Mouse (Mus musculus) kidney, postnatal 0 days (tissue): ENCODE results near the gene Eml2. TPM values are rescaled to one million over a fixed set of nuclear protein-coding genes. Genes with fewer than 3 reads are reported as not detected.

ENCODE experiments used
- ATAC-seq: fragments of 200-750 bp; cut with Nextera tagmentation; replicated peaks from 2 replicates; pipeline ENCODE4 v1.8.0; 2017; ENCODE audit warnings: low read depth, moderate number of reproducible peaks, moderate TSS enrichment, moderate library complexity; ENCODE audit not compliant: low FRiP score
- DNase-seq: peaks from one replicate; pipeline ENCODE4 v3.0.0-alpha.2; 2016; ENCODE audit warnings: low spot score
- H3K27ac ChIP-seq: fragments of 300-500 bp; sonication (generic); 2 replicates; pipeline ENCODE4 v1.5.1; 2014; ENCODE audit warnings: mild to moderate bottlenecking
- H3K27me3 ChIP-seq: fragments of 300-500 bp; sonication (generic); 2 replicates; pipeline ENCODE4 v1.6.1; 2014; ENCODE audit warnings: low read length, mixed read lengths; ENCODE audit not compliant: insufficient read depth
- H3K36me3 ChIP-seq: fragments of 300-500 bp; sonication (generic); 2 replicates; pipeline ENCODE4 v1.6.1; 2014; ENCODE audit warnings: low read length, mixed read lengths; ENCODE audit not compliant: insufficient read depth
- H3K4me1 ChIP-seq: fragments of 300-500 bp; sonication (generic); replicated peaks from 2 replicates; pipeline ENCODE4 v1.6.1; 2014; ENCODE audit warnings: antibody characterized with exemption, low read length, mixed read lengths; ENCODE audit not compliant: insufficient read depth
- H3K4me2 ChIP-seq: fragments of 300-500 bp; sonication (generic); 2 replicates; pipeline ENCODE4 v1.6.1; 2014; ENCODE audit warnings: mild to moderate bottlenecking, low read length, moderate library complexity, mixed read lengths
- H3K4me3 ChIP-seq: fragments of 300-500 bp; sonication (generic); replicated peaks from 2 replicates; pipeline ENCODE4 v1.5.1; 2014; ENCODE audit warnings: low read depth, low read length
- H3K9ac ChIP-seq: fragments of 300-500 bp; sonication (generic); 2 replicates; pipeline ENCODE4 v1.6.1; 2014; ENCODE audit warnings: low read depth, low read length
- H3K9me3 ChIP-seq: fragments of 300-500 bp; sonication (generic); replicated peaks from 2 replicates; pipeline ENCODE4 v1.6.1; 2016; ENCODE audit warnings: low read length, inconsistent platforms, mixed read lengths
- CTCF ChIP-seq: IDR thresholded peaks from 2 replicates; pipeline ENCODE4 v1.5.1; 2016; ENCODE audit warnings: antibody characterized with exemption, low read depth, mild to moderate bottlenecking, moderate library complexity
- WGBS: fragments of 180-500 bp; shearing (Covaris S2); extraction: QIAGEN DNeasy Blood & Tissue Kit; methylation state at CpG from one replicate; pipeline ENCODE4 v1.1.7; 2014; 5-methylcytosine and 5-hydroxymethylcytosine counted together
- polyA plus RNA-seq: library from polyadenylated mRNA; unstranded; fragments of >200 nt; fragmentation: Nextera tagmentation; extraction: Ambion mirVana; gene quantifications from 2 replicates; pipeline ENCODE4 v1.2.1, GENCODE M21; 2015

Eml2 gene
- polyA plus RNA-seq, 1 experiment from 2014 or later = 10.6 TPM

GRCm38 (mm10) chr7:19136673-19137334 lies 39.4 kb upstream of the Eml2 start:
- no peak for ATAC-seq
- no peak overlapping the region for H3K4me2 ChIP-seq
- no peak overlapping the region for H3K9ac ChIP-seq
- DNase-seq = no peak
- 90% methylated on average over 38 of the region's 38 CpGs for WGBS
- H3K4me3 ChIP-seq = no peak overlapping the region
- H3K36me3 ChIP-seq = peaks cover 47% of the 10 kb centered on the region
- H3K9me3 ChIP-seq = no peaks in the 10 kb centered on the region
- H3K27me3 ChIP-seq = no peaks in the 10 kb centered on the region
- no peak for TF ChIP-seq CTCF
- no peaks in the 10 kb centered on the region for H3K4me1 ChIP-seq
- H3K27ac ChIP-seq = no peak overlapping the region

- TF ChIP-seq CTCF = peak; percentile 67
- no peaks in the 10 kb centered on the region for H3K4me1 ChIP-seq
- peaks cover 47% of the 10 kb centered on the region for H3K36me3 ChIP-seq
- no peak overlapping the region for H3K9ac ChIP-seq
- H3K27me3 ChIP-seq = no peaks in the 10 kb centered on the region
- ATAC-seq (no peak), DNase-seq (peak; percentile 60)
- H3K4me3 ChIP-seq = no peak overlapping the region
- no peak overlapping the region for H3K4me2 ChIP-seq
- H3K27ac ChIP-seq = no peak overlapping the region
- no peaks in the 10 kb centered on the region for H3K9me3 ChIP-seq
- WGBS = 39% methylated on average over 5 of the region's 5 CpGs
These were observed 38.8 kb upstream of the Eml2 start for GRCm38 (mm10) chr7:19137380-19137779.

- Histone ChIP-seq H3K27ac (no peak overlapping the region), H3K4me2 (no peak overlapping the region), H3K4me3 (no peak overlapping the region), H3K4me1 (peaks cover 13% of the 10 kb centered on the region), H3K36me3 (peaks cover 10% of the 10 kb centered on the region; the same call in 1 of the 2 replicates), H3K27me3 (no peaks in the 10 kb centered on the region), H3K9ac (no peak overlapping the region), H3K9me3 (no peaks in the 10 kb centered on the region)
- WGBS = 93% methylated on average over 10 of the region's 10 CpGs
- TF ChIP-seq CTCF = no peak
- ATAC-seq (no peak), DNase-seq (no peak)
These were observed 29.4 kb upstream of the Eml2 start for GRCm38 (mm10) chr7:19146793-19147192.

GRCm38 (mm10) chr7:19147497-19148045 lies 28.6 kb upstream of the Eml2 start:
- WGBS = 39% methylated on average over 6 of the region's 6 CpGs
- no peak overlapping the region for H3K9ac ChIP-seq
- ATAC-seq (no peak), DNase-seq (peak; percentile 43)
- H3K4me3 ChIP-seq = no peak overlapping the region
- H3K4me2 ChIP-seq = no peak overlapping the region
- H3K27ac ChIP-seq = no peak overlapping the region
- peaks cover 15% of the 10 kb centered on the region; the same call in 1 of the 2 replicates for H3K36me3 ChIP-seq
- no peak for TF ChIP-seq CTCF
- H3K9me3 ChIP-seq = no peaks in the 10 kb centered on the region
- no peaks in the 10 kb centered on the region for H3K27me3 ChIP-seq
- H3K4me1 ChIP-seq = peaks cover 13% of the 10 kb centered on the region

- ATAC-seq = no peak
- no peaks in the 10 kb centered on the region for H3K27me3 ChIP-seq
- peaks cover 13% of the 10 kb centered on the region for H3K4me1 ChIP-seq
- 13% methylated on average over 20 of the region's 20 CpGs for WGBS
- peak overlapping the region; percentile 84 for H3K4me2 ChIP-seq
- peak overlapping the region; percentile 61 for H3K4me3 ChIP-seq
- DNase-seq = no peak
- TF ChIP-seq CTCF = no peak
- peak overlapping the region; percentile 48 for H3K27ac ChIP-seq
- no peaks in the 10 kb centered on the region for H3K9me3 ChIP-seq
- peak overlapping the region; percentile 54 for H3K9ac ChIP-seq
- H3K36me3 ChIP-seq = peaks cover 22% of the 10 kb centered on the region
These were observed 27.9 kb upstream of the Eml2 start for GRCm38 (mm10) chr7:19148180-19148874.

- under 1% methylated on average over 43 of the region's 43 CpGs for WGBS
- peak; percentile 97 for ATAC-seq
- peak within 1 kb of the TSS; percentile 89 for H3K4me2 ChIP-seq
- peak within 1 kb of the TSS; percentile 75 for H3K27ac ChIP-seq
- peak; percentile 100 for DNase-seq
- peak within 1 kb of the TSS; percentile 61 for H3K4me3 ChIP-seq
- H3K36me3 ChIP-seq = peaks cover 29% of the 10 kb centered on the region
- peaks cover 13% of the 10 kb centered on the region for H3K4me1 ChIP-seq
- peak within 1 kb of the TSS; percentile 58 for H3K9ac ChIP-seq
- TF ChIP-seq CTCF = no peak
- no peaks in the 10 kb centered on the region for H3K9me3 ChIP-seq
- H3K27me3 ChIP-seq = no peaks in the 10 kb centered on the region
These were observed 27.2 kb upstream of the Eml2 start, which contains the start of gene Qpctl for GRCm38 (mm10) chr7:19148875-19149541. TSS of gene Qpctl (minus strand) at chr7:19149291.
